Mouse (Mus musculus) CH12.LX (cell line): ENCODE measurements around the gene Olfr239. TPM values are rescaled to one million over a fixed set of nuclear protein-coding genes. Genes with fewer than 3 reads are reported as not detected.
"Not testable (repeated sequence)": the region's sequence is repeated elsewhere in the genome, so short reads cannot be mapped to it uniquely, and the experiment has no call there.

Source experiments
- DNase-seq: peaks from one replicate; pipeline ENCODE4 v3.0.0-alpha.2; 2013; ENCODE audit errors: extremely low read depth
- H3K27ac ChIP-seq: 2 replicates; pipeline ENCODE4 v1.5.1; 2012; ENCODE audit warnings: low read depth, mild to moderate bottlenecking, control low read depth, moderate library complexity; ENCODE audit not compliant: insufficient read depth
- H3K27me3 ChIP-seq: replicated peaks from 2 replicates; pipeline ENCODE3; 2012; ENCODE audit warnings: inconsistent platforms
- H3K36me3 ChIP-seq, 2 experiments: replicated peaks in 1 of 2; 2 replicates each; pipeline versions ENCODE3 to v1.6.1; 2012; ENCODE audit warnings: inconsistent platforms in 1 of 2, low read length in 1 of 2, mild to moderate bottlenecking in 1 of 2, mixed read lengths in 1 of 2, moderate library complexity in 1 of 2; ENCODE audit not compliant: control insufficient read depth in 1 of 2, insufficient read depth in 1 of 2
- H3K4me1 ChIP-seq, 2 experiments: 2 replicates each; pipeline ENCODE4 v1.6.1; 2012; ENCODE audit warnings: inconsistent platforms in 1 of 2, moderate library complexity in 1 of 2; ENCODE audit not compliant: insufficient read depth in 2 of 2, control insufficient read depth in 1 of 2
- H3K4me2 ChIP-seq: 2 replicates; pipeline ENCODE4 v1.6.1; 2012; ENCODE audit warnings: low read depth, mild to moderate bottlenecking, control low read depth; ENCODE audit not compliant: poor library complexity, insufficient read depth, severe bottlenecking
- H3K4me3 ChIP-seq, 3 experiments: fragments of 150-350 bp in 1 of 3; sonication (generic) in 1 of 3; replicated peaks in 1 of 3; 2 replicates each; pipeline versions ENCODE3 to v1.5.1; 2011 to 2012; ENCODE audit warnings: low read depth in 2 of 3, low read length in 2 of 3, mild to moderate bottlenecking in 2 of 3, moderate library complexity in 2 of 3, control low read depth in 1 of 3, improper control_type of control experiment in 1 of 3, inconsistent platforms in 1 of 3, mixed read lengths in 1 of 3; ENCODE audit not compliant: poor library complexity in 1 of 3
- H3K79me2 ChIP-seq: replicated peaks from 2 replicates; pipeline ENCODE4 v1.6.1; 2012; ENCODE audit warnings: mild to moderate bottlenecking, moderate library complexity; ENCODE audit not compliant: control insufficient read depth, poor library complexity, insufficient read depth, severe bottlenecking; ENCODE audit errors: extremely low read depth
- H3K9ac ChIP-seq: 2 replicates; pipeline ENCODE4 v1.6.1; 2012; ENCODE audit warnings: low read depth, mild to moderate bottlenecking, control low read depth, moderate library complexity; ENCODE audit not compliant: insufficient read depth
- H3K9me3 ChIP-seq: replicated peaks from 2 replicates; pipeline ENCODE3; 2012; ENCODE audit warnings: low read length, inconsistent platforms, mixed read lengths
- BHLHE40 ChIP-seq: IDR thresholded peaks from 2 replicates; pipeline ENCODE4 v1.6.1; 2011; ENCODE audit warnings: mild to moderate bottlenecking, low read depth, low read length, improper control_type of control experiment
- CHD2 ChIP-seq: IDR thresholded peaks from 2 replicates; pipeline ENCODE4 v1.6.1; 2011; ENCODE audit warnings: low read length, improper control_type of control experiment
- ELF1 ChIP-seq: IDR thresholded peaks from 2 replicates; pipeline ENCODE4 v1.6.1; 2014; ENCODE audit warnings: low read depth, mild to moderate bottlenecking, inconsistent platforms, low read length, improper control_type of control experiment
- JUND ChIP-seq: conservative IDR thresholded peaks from 2 replicates; pipeline ENCODE4 v1.6.1; 2011; ENCODE audit warnings: low read depth, low read length, improper control_type of control experiment
- KAT2A ChIP-seq: IDR thresholded peaks from 2 replicates; pipeline ENCODE4 v1.6.1; 2012; ENCODE audit warnings: low read length, improper control_type of control experiment, inconsistent platforms; ENCODE audit not compliant: insufficient replicate concordance
- MAZ ChIP-seq: IDR thresholded peaks from 2 replicates; pipeline ENCODE4 v1.6.1; 2012; ENCODE audit warnings: low read depth, mild to moderate bottlenecking, inconsistent platforms, low read length, improper control_type of control experiment, moderate library complexity
- NELFE ChIP-seq: IDR thresholded peaks from 2 replicates; pipeline ENCODE4 v1.6.1; 2011; ENCODE audit warnings: low read depth, low read length, improper control_type of control experiment
- RCOR1 ChIP-seq: conservative IDR thresholded peaks from 2 replicates; pipeline ENCODE4 v1.6.1; 2012; ENCODE audit warnings: low read depth, mild to moderate bottlenecking, inconsistent platforms, low read length, improper control_type of control experiment
- dilution Hi-C: fragments of 300-500 bp; cut with MboI; formaldehyde crosslinking; loops from 2 replicates; pipeline ENCODE4 v1.14.3; 2020; ENCODE audit warnings: low sequenced_read_pairs; ENCODE audit not compliant: extremely low pct_unique_long_range_greater_than_20kb, extremely low pct_ligation_motif_present
- in situ Hi-C: fragments of 300-500 bp; cut with MboI; formaldehyde crosslinking; loops from 3 replicates; pipeline ENCODE4 v1.14.3; 2019; ENCODE audit warnings: low sequenced_read_pairs, low pct_ligation_motif_present, low pct_unique_long_range_greater_than_20kb, mixed read lengths
- polyA plus RNA-seq: library from polyadenylated mRNA; unstranded; fragments of >175 nt; gene quantifications from 2 replicates; pipeline ENCODE4 v1.2.1, GENCODE M21; 2012; ENCODE audit warnings: low read depth; ENCODE audit not compliant: insufficient read length
- total RNA-seq, 2 experiments: library from RNA; depleted of rRNA; stranded (reverse); fragments of 300-350 nt in 1 of 2; fragments of >200 nt in 1 of 2; gene quantifications; 2 replicates each; pipeline ENCODE4 v1.2.3; 2012 to 2014

Gene Olfr239
- total RNA-seq (2012; rRNA removed), result not detected in 2 replicates
- not detected in 2 replicates for total RNA-seq (2014; rRNA removed)
- not detected in 2 replicates for polyA plus RNA-seq

DNA sequence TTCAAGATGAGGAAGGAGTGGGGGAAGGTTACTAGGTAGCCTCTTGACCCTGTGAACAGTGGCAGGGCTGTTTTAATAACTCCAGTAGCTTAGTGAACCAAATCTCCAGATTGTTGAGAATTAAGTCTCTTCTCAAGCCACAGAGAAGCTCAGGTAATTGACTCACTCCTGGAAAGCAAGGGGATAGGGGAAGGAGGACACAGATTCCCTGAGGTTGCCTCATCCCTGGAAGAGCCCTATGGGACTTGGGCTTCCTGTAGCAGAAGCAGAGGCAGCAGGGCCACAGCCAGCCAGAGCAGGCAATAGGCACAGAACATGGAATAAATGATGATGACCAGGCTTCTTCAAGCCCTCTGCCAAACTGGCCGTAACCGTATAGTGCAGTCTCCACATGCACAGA, at the start of gene Olfr239:
Olfr239 (plus strand) TSS at position 301 of the 400 bp plus-strand sequence.
- H3K36me3 ChIP-seq, DNase-seq, H3K4me2 ChIP-seq, H3K27me3 ChIP-seq, H3K4me3 ChIP-seq, H3K27ac ChIP-seq, H3K4me1 ChIP-seq, dilution Hi-C loops, H3K79me2 ChIP-seq, in situ Hi-C loops, H3K9me3 ChIP-seq, H3K9ac ChIP-seq: not testable (repeated sequence)

DNA sequence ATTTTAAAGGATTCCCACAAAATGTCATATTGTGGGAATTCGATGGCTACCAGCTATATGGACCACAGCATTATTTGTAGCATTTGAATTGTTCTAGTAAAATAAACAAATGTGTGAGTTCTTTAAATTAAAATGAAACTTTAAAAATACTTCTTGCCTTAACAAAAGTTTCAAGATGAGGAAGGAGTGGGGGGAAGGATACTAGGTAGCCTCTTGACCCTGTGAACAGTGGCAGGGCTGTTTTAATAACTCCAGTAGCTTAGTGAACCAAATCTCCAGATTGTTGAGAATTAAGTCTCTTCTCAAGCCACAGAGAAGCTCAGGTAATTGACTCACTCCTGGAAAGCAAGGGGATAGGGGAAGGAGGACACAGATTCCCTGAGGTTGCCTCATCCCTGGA, 23.0 kb upstream of the Olfr239 start, which contains the start of gene Olfr55:
Olfr55 (plus strand) TSS at position 301 of the 400 bp plus-strand sequence.
- H3K9me3 ChIP-seq, H3K4me1 ChIP-seq, H3K27me3 ChIP-seq, H3K36me3 ChIP-seq, DNase-seq, H3K4me3 ChIP-seq, dilution Hi-C loops, H3K79me2 ChIP-seq, in situ Hi-C loops, H3K9ac ChIP-seq, H3K4me2 ChIP-seq, H3K27ac ChIP-seq: not testable (repeated sequence)

DNA sequence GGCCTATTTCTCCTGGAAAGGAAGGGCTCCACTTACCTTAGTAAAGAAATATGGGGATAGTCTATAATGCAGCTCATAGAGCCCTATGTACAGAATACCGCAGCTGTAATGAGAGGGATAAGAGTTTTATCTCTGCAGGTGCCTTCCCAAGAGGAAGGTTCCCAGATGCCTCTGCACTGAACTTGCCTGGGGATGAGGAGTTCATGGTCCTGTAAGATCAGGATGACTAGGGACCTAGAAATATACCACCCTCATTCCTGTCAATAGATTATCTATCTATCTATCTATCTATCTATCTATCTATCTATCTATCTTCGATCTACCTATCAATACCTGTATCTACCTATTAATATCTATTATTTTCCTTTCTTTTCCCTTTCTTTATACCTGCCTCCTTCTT, 30.5 kb downstream of the Olfr239 start, which contains the start of gene Olfr1564:
Olfr1564 (minus strand) TSS at position 101 of the 400 bp plus-strand sequence.
- peaks cover 4% of the 10 kb centered on the region for H3K9me3 ChIP-seq
- H3K36me3 ChIP-seq, result no peaks in the 10 kb centered on the region
- H3K4me3 ChIP-seq, result no peak within 1 kb of the TSS
- dilution Hi-C loops (no loop called here), in situ Hi-C loops (no loop called here)
- no peak within 1 kb of the TSS for H3K9ac ChIP-seq
- H3K79me2 ChIP-seq, result no peaks in the 10 kb centered on the region
- no peak for DNase-seq
- H3K4me1 ChIP-seq, result no peaks in the 10 kb centered on the region
- H3K27me3 ChIP-seq, result peaks cover 14% of the 10 kb centered on the region
- H3K4me2 ChIP-seq, result no peak within 1 kb of the TSS
- no peak for TF ChIP-seq JUND
- TF ChIP-seq CHD2, result no peak
- TF ChIP-seq KAT2A, result no peak
- TF ChIP-seq RCOR1, result no peak
- no peak for TF ChIP-seq ELF1
- no peak for TF ChIP-seq MAZ
- no peak for TF ChIP-seq BHLHE40
- no peak for TF ChIP-seq NELFE
- H3K27ac ChIP-seq, result no peak within 1 kb of the TSS

DNA sequence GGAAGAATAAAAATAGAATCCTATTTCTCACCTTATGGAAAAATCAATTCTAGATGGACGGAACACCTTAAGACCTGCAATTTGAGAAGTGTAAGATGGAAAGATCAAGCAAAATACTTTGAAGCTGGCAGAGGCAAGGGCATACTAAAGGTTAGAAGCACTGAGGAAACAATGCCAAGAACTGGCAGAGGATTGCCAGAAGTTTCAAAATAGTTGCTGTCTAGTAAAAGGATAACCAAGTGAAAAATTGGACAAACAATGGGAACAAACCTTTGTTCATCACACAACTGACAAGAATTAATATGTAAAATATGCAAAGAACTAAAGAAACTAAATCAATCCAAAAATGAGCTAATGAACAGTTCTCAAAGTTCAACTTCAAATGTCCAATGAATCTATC, 45.5 kb downstream of the Olfr239 start:
- H3K9ac ChIP-seq, in situ Hi-C loops, H3K4me3 ChIP-seq, H3K79me2 ChIP-seq, H3K4me1 ChIP-seq, H3K4me2 ChIP-seq, dilution Hi-C loops, H3K27me3 ChIP-seq, H3K27ac ChIP-seq, H3K9me3 ChIP-seq, H3K36me3 ChIP-seq, DNase-seq: not testable (repeated sequence)

Other genes with a start within 250 kb of the Olfr239 start
- 13.1 and 18.6 TPM in 2 replicates for gene Cyp4f13, start 243.9 kb upstream of the Olfr239 start, total RNA-seq (2012; rRNA removed)
- gene Cyp4f13, start 243.9 kb upstream of the Olfr239 start, total RNA-seq (2014; rRNA removed), result 9.7 and 11.9 TPM in 2 replicates
- 12.2 and 18.5 TPM in 2 replicates for gene Cyp4f13, start 243.9 kb upstream of the Olfr239 start, polyA plus RNA-seq
- gene Zfp472, start 225.5 kb upstream of the Olfr239 start, total RNA-seq (2012; rRNA removed), result 9.7 and 12.9 TPM in 2 replicates
- 27.8 and 31.5 TPM in 2 replicates for gene Zfp472, start 225.5 kb upstream of the Olfr239 start, total RNA-seq (2014; rRNA removed)
- gene Zfp472, start 225.5 kb upstream of the Olfr239 start, polyA plus RNA-seq, result 12.4 and 13.6 TPM in 2 replicates
- 4.2 and 4.5 TPM in 2 replicates for gene Zfp952, start 198.2 kb upstream of the Olfr239 start, total RNA-seq (2012; rRNA removed)
- 5.7 TPM in 2 replicates for gene Zfp952, start 198.2 kb upstream of the Olfr239 start, total RNA-seq (2014; rRNA removed)
- gene Zfp952, start 198.2 kb upstream of the Olfr239 start, polyA plus RNA-seq, result 4.3 and 5.5 TPM in 2 replicates
- 3.1 and 3.2 TPM in 2 replicates for gene Zfp763, start 157.9 kb upstream of the Olfr239 start, total RNA-seq (2012; rRNA removed)
- gene Zfp763, start 157.9 kb upstream of the Olfr239 start, total RNA-seq (2014; rRNA removed), result 5.7 and 6.0 TPM in 2 replicates
- gene Zfp763, start 157.9 kb upstream of the Olfr239 start, polyA plus RNA-seq, result 2.9 and 3.7 TPM in 2 replicates
- not detected in 2 replicates for gene 4921501E09Rik, start 123.2 kb upstream of the Olfr239 start, total RNA-seq (2012; rRNA removed)
- not detected in 2 replicates for gene 4921501E09Rik, start 123.2 kb upstream of the Olfr239 start, total RNA-seq (2014; rRNA removed)
- gene 4921501E09Rik, start 123.2 kb upstream of the Olfr239 start, polyA plus RNA-seq, result not detected in 2 replicates
- 3.5 and 4.1 TPM in 2 replicates for gene Zfp563, start 102.0 kb upstream of the Olfr239 start, total RNA-seq (2012; rRNA removed)
- 4.1 and 4.5 TPM in 2 replicates for gene Zfp563, start 102.0 kb upstream of the Olfr239 start, total RNA-seq (2014; rRNA removed)
- gene Zfp563, start 102.0 kb upstream of the Olfr239 start, polyA plus RNA-seq, result 1.9 and 3.7 TPM in 2 replicates
- not detected in 2 replicates for gene Morc2b, start 51.6 kb upstream of the Olfr239 start, total RNA-seq (2012; rRNA removed)
- gene Morc2b, start 51.6 kb upstream of the Olfr239 start, total RNA-seq (2014; rRNA removed), result not detected in 2 replicates
- not detected in 2 replicates for gene Morc2b, start 51.6 kb upstream of the Olfr239 start, polyA plus RNA-seq
- not detected in 2 replicates for gene Olfr55, start 22.9 kb upstream of the Olfr239 start, total RNA-seq (2012; rRNA removed)
- gene Olfr55, start 22.9 kb upstream of the Olfr239 start, total RNA-seq (2014; rRNA removed), result not detected in 2 replicates
- gene Olfr55, start 22.9 kb upstream of the Olfr239 start, polyA plus RNA-seq, result not detected in 2 replicates
- gene Olfr1564, start 30.4 kb downstream of the Olfr239 start, total RNA-seq (2012; rRNA removed), result not detected in 2 replicates
- not detected in 2 replicates for gene Olfr1564, start 30.4 kb downstream of the Olfr239 start, total RNA-seq (2014; rRNA removed)
- gene Olfr1564, start 30.4 kb downstream of the Olfr239 start, polyA plus RNA-seq, result 0.04 TPM in 1 of 2 replicates, not detected in the other
- 5.9 and 7.5 TPM in 2 replicates for gene Zfp955a, start 63.8 kb downstream of the Olfr239 start, total RNA-seq (2012; rRNA removed)
- gene Zfp955a, start 63.8 kb downstream of the Olfr239 start, total RNA-seq (2014; rRNA removed), result 13.2 and 15.1 TPM in 2 replicates
- gene Zfp955a, start 63.8 kb downstream of the Olfr239 start, polyA plus RNA-seq, result 7.3 and 7.5 TPM in 2 replicates
- gene Olfr63, start 73.4 kb downstream of the Olfr239 start, total RNA-seq (2012; rRNA removed), result not detected in 2 replicates
- gene Olfr63, start 73.4 kb downstream of the Olfr239 start, total RNA-seq (2014; rRNA removed), result not detected in 2 replicates
- 0.03 and 0.08 TPM in 2 replicates for gene Olfr63, start 73.4 kb downstream of the Olfr239 start, polyA plus RNA-seq
- gene Zfp955b, start 98.2 kb downstream of the Olfr239 start, total RNA-seq (2012; rRNA removed), result 3.8 and 4.8 TPM in 2 replicates
- gene Zfp955b, start 98.2 kb downstream of the Olfr239 start, total RNA-seq (2014; rRNA removed), result 8.4 and 11.0 TPM in 2 replicates
- gene Zfp955b, start 98.2 kb downstream of the Olfr239 start, polyA plus RNA-seq, result 17.8 and 25.7 TPM in 2 replicates
- gene Zfp81, start 167.6 kb downstream of the Olfr239 start, total RNA-seq (2012; rRNA removed), result 4.6 and 6.5 TPM in 2 replicates
- 15.9 and 20.5 TPM in 2 replicates for gene Zfp81, start 167.6 kb downstream of the Olfr239 start, total RNA-seq (2014; rRNA removed)
- gene Zfp81, start 167.6 kb downstream of the Olfr239 start, polyA plus RNA-seq, result 9.5 and 9.6 TPM in 2 replicates
- 7.2 and 8.2 TPM in 2 replicates for gene Zfp101, start 203.3 kb downstream of the Olfr239 start, total RNA-seq (2012; rRNA removed)
- 15.4 and 21.5 TPM in 2 replicates for gene Zfp101, start 203.3 kb downstream of the Olfr239 start, total RNA-seq (2014; rRNA removed)
- 10.7 and 11.2 TPM in 2 replicates for gene Zfp101, start 203.3 kb downstream of the Olfr239 start, polyA plus RNA-seq
- gene Actl9, start 241.6 kb downstream of the Olfr239 start, total RNA-seq (2012; rRNA removed), result not detected in 2 replicates
- not detected in 2 replicates for gene Actl9, start 241.6 kb downstream of the Olfr239 start, total RNA-seq (2014; rRNA removed)
- gene Actl9, start 241.6 kb downstream of the Olfr239 start, polyA plus RNA-seq, result not detected in 2 replicates